Mouse (Mus musculus): Measurements from ENCODE around the gene Diaph3.
"Not testable (repeated sequence)": the region's sequence is repeated elsewhere in the genome, so short reads cannot be mapped to it uniquely, and the experiment has no call there.

The Diaph3 gene

DNA sequence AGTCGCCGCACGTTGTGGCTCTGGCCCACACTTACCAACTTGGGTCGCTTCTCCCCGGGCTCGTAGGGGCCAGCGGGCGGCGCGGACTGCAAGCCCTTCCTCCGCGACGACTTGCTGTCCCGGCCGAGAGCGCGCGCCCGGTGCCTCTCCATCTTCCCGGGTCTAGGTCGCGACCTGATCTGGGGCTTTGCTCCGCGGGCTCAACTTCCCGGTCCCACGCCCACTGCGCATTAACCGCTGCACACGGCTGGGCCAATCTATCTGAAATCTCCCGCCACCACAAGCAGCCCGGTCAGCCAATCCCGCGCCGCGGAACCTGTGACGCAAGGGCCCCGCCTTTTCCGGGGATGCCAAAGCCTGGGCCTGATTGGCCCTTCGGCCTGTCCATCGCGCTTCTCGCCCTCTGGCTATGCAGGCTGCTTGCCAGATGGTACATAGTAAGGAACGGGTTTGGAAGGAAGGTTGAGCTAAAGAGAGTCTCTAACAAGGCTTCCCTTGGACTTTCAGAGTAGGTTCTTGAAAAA lies at the start of gene Diaph3:
Gene Diaph3, minus strand, starts transcription at position 273 of the 524 bp plus-strand sequence.
- DNase-seq, result peak; percentile 99

- no peak for DNase-seq
Observed at GRCm38 (mm10) chr14:87190685-87191084, 49.6 kb upstream of the Diaph3 start.

DNA sequence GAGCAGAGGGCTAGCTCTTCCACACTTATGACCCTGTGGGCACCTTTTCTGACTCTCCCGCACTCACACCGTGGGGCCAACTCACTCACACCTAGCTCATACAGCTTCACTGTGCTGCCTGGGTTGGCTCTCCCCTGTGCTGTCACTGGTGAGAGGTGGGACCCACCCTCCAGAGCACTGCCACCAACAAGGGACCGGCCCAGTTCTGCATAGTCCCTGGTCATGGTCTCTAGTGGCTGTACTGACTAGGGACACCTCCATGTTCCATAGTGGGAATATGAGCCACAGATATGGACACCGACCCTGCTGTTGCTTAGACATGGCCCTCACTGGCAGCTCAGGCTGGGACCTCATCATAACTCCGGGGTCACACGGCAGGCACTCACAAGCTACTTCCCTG lies 30.5 kb upstream of the Diaph3 start:
- no peak for DNase-seq

GRCm38 (mm10) chr14:87169151-87169550 lies 28.1 kb upstream of the Diaph3 start:
- no peak for DNase-seq

- DNase-seq, result no peak
Observed at GRCm38 (mm10) chr14:87155621-87156238, 14.7 kb upstream of the Diaph3 start.

DNA sequence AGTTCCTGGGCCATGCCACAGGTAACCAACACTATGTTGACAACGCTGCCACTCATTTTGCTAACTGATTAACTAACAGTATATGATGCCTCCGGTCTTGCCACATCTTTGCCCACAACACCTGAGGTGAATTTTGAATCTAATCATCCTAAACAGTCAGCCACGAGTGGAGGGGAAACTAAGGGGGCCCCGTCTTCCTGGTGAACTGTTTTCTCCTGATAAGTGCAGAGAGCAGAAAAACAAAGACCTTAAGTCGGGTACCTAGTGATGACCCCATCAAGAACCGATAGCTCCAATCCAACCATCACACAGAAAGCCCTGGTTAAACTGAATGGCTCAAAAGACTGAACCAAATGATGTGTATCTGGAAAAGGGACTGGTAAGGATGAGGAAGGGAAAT lies 8.6 kb upstream of the Diaph3 start:
- DNase-seq, result no peak

GRCm38 (mm10) chr14:87146704-87147103 lies 5.7 kb upstream of the Diaph3 start:
- DNase-seq, result no peak

GRCm38 (mm10) chr14:87145351-87145750 lies 4.3 kb upstream of the Diaph3 start:
- no peak for DNase-seq

- no peak for DNase-seq
Observed at GRCm38 (mm10) chr14:87141777-87142176, 742 bp upstream of the Diaph3 start.

DNA sequence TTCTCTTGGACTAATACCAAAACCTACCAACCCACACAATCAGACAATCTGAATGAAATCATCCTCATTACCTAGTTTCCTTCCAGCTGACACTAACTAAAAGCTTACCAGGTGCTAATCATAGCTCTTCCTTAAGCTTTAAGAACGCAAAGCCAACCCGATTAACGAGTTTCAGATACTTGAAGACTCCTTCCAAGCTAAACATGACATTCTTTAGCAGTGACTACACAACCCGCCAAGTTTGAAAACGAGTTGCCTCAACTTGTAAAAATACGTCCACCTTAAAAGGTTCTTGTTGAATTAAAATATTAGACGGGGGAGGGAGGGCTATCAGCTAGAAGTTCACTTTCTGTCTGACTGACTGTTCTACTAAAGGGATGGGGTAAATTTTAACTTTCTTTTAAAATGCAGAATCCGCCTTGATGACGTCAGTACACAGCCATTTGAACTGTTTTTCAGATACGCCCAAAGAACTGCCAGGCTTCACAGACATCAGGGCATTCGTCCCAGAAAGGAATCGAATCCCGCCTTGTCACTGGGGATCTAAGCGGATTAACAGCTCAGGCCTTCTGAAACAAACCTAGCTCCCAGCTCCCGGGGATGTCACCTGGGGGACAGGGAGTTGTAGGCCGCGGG lies 590 bp downstream of the Diaph3 start:
- DNase-seq, result peak; percentile 62

DNA sequence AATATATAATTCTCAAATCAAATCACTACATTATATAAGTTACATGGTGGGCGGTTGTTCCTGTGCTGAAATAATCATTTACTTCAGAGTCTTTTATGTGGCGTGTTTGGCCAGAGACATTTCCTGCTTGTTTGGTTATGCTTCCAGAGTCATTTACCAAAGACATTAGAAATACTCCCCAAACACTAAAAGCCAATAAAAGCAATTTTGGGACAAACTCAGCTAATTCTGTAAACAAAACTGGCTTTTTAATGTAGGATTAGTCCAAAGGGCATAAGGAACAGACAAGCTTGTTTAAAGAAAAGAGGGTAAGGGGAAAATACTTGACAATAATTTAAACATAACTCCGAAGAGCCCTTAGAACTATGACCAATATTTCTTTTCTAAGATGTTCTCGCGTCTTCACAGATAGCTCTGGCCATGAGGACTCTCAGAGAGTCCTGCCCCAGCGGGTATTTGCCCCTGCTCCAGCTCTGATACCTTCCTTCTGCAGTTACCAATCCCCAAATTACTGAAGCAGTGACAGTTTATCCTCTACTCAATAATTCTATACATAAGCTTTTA lies 14.9 kb downstream of the Diaph3 start:
- no peak for DNase-seq

DNA sequence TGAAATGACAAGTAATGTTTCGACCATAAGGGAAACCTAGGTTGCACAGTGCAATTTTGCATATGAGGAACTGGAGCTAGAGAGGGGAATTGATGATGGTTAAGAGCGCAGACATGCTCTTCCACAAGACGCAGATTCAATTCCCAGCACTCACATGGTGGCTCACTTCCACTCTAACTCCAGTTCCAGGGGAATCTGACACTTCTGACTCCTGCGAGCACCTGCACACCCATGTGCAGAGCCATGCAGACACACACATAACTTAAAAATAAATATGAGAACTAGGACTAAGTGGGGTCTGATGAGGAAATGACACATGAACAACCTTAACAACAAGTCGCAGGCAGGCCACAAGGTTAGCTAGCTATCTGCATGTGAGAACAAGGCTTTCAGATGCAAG lies 15.5 kb downstream of the Diaph3 start:
- DNase-seq, result no peak

DNA sequence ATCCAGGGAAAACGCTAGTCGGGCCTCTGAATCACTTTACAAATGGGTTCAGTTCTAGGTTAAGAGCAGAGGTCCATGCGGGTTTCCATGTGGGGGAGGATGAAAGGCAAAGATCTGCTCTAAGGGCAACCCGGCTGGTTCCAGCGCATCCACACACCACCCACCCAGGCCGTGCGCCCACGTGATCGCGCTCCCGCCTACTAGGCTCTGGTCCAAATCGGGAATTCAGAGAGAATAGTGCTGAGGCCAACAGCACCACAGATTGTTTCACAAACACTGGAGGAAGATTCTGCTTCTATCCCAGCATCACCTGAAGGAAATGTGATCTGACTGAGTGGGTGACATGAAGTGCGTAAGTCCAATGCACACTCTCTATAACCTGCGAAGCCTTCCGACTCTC lies 17.9 kb downstream of the Diaph3 start:
- no peak for DNase-seq

- DNase-seq, result no peak
Observed at GRCm38 (mm10) chr14:87121868-87122267, 19.2 kb downstream of the Diaph3 start.

DNA sequence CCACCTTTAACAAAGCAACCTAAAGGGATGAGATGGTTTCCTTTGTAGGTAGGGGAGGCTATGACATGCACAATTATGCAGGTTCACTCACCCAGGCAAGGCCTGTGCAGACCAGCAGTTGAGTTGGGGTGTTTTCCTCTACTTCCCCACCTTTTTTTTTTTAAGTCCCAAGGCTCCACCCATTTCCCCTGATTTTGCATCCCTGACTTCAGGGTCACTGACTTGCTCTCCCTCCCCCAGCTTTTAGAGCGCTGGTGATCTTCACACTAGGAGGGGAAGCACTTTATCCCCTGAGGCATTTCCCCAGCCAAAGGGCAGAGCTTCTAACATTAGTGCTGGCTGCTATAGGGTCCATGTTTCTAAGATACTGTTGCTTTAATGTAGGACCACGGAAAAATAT lies 30.4 kb downstream of the Diaph3 start:
- peak; percentile 7 for DNase-seq

GRCm38 (mm10) chr14:87099380-87100088 lies 41.5 kb downstream of the Diaph3 start:
- no peak for DNase-seq

DNA sequence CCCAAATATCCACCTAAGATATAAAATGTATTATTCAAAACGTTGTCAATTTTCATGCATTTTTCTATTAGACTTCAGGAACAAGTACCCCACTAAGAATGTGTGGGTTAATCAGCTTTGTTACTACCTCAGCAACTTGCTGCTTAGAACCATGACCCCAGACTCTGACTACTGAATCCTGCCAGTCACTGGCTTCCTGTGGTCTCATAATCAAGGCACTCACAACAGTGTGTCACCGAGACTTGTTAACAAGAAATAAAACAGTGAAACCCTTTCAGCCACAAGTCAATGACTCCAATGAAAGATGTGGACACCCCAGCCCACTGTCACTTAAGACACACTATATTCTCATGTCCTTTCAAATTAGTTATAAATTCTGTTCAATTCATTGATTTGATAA lies 42.9 kb downstream of the Diaph3 start:
- DNase-seq, result no peak

DNA sequence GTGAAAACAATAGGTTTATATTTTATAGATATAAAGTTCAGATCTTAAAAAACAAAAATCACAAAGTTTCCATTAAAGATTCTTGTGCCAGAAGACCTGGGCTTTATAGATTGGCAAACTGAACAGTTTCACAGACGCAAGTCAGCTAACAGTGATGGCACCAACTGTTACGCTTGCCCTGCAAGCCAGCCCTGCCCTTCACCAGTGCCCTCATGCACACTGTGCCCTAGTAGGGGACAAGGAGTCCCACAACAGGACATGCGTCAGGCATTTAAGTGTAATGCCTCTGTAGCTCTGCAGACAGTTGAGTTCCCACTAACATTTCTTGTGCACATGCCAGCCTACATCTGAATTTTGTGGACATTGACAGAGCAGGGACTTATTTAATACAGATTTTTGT lies 49.5 kb downstream of the Diaph3 start:
- DNase-seq, result no peak

- DNase-seq, result no peak
Observed at GRCm38 (mm10) chr14:87091108-87091507, 49.9 kb downstream of the Diaph3 start.

- no peak for DNase-seq
Observed at GRCm38 (mm10) chr14:87088928-87089327, 52.1 kb downstream of the Diaph3 start.

- DNase-seq, result no peak
Observed at GRCm38 (mm10) chr14:87088456-87088855, 52.6 kb downstream of the Diaph3 start.

DNA sequence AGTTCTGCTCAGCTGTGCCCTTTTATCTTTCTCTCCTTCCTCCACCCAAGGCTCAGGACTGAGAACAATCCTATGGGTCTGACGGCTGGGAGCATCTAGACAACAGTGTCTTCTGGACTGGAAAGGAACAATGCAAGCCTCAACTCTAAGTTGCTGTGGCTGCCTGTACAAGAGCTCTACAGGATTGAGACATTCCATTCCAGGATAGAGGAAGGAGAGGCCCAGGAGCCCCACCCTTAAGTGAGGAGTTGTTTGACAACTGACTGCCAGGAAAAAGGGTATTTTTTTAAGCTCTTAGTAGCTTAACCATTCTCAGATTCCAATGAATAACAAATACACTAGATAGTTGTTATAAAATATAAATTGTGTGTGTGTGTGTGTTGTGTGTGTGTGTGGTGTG lies 53.0 kb downstream of the Diaph3 start:
- no peak for DNase-seq

- DNase-seq, result not testable (repeated sequence)
Observed at GRCm38 (mm10) chr14:87084906-87085305, 56.1 kb downstream of the Diaph3 start.

DNA sequence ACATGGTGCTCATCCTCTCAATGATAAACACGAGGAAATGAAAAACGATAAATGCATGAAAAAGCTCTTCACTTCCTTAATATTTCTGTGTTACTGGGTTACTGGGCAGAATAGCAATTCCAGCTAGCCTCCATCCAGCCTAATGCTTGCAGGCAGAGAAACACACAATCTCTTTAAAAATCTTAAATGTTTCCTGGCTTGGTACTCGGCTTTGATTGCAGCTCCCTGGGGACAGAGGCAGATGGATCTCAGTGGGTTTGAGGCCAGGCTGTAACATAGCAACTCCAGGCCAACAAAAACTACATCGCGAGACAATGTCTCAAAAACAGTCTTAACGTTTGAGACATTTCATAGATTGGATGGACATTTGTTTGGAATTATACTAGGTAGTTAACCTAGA lies 57.1 kb downstream of the Diaph3 start:
- DNase-seq, result no peak
